26 mouse cellular contexts compared by ENCODE assay signal in genomic region chr6:94152881-94153280, GRCm38 (mm10).
DNase-seq lines count a peak whose midpoint lies in the region; ATAC-seq lines count a peak whose summit lies in the region.
"Had no signal": no experiment of that assay in that cellular context is flagged by ENCODE, and none has a peak within 500 bp of the region (broad histone marks: within the 10 kb centered on the region; RNA-seq: fewer than 3 reads in every experiment).

No protein-coding gene starts in this region.

- ATAC-seq in midbrain, embryonic 16.5 days: no peak
- ATAC-seq: activated CD4-positive, CD25-positive, alpha-beta regulatory T cell, adult 4 months; CD4-positive, CD25-positive, alpha-beta regulatory T cell, adult 4 months; forebrain, embryonic 13.5 days; forebrain, embryonic 15.5 days; forebrain, postnatal 0 days; Patski had no signal

- no peaks in the 10 kb centered on the region for H3K9me3 ChIP-seq in heart, embryonic 10.5 days
- H3K9me3 ChIP-seq in midbrain, embryonic 16.5 days (replicated peaks; ENCODE audit: control insufficient read depth, low read length, poor library complexity, severe bottlenecking): no peaks in the 10 kb centered on the region
- H3K9me3 ChIP-seq: embryonic facial prominence, embryonic 10.5 days; embryonic facial prominence, embryonic 12.5 days; forebrain, embryonic 13.5 days; forebrain, embryonic 15.5 days had no signal

- H3K4me1 ChIP-seq in heart, embryonic 10.5 days: peaks cover 67% of the 10 kb centered on the region
- H3K4me1 ChIP-seq in midbrain, embryonic 16.5 days (ENCODE audit: control insufficient read depth, insufficient read depth, low read length): no peaks in the 10 kb centered on the region

- H3K9ac ChIP-seq in midbrain, embryonic 16.5 days (ENCODE audit: low read depth, low read length): no peak overlapping the region
- H3K9ac ChIP-seq: embryonic facial prominence, embryonic 12.5 days; forebrain, embryonic 13.5 days; forebrain, embryonic 15.5 days; forebrain, postnatal 0 days had no signal

- intact Hi-C loops in heart, postnatal 14 days (cut with DNase I): no loop called here

- H3K4me2 ChIP-seq in midbrain, embryonic 16.5 days (ENCODE audit: low read length): no peak overlapping the region
- H3K4me2 ChIP-seq: embryonic facial prominence, embryonic 12.5 days; forebrain, embryonic 13.5 days; forebrain, embryonic 15.5 days had no signal

- H3K4me3 ChIP-seq in heart, embryonic 10.5 days: no peak overlapping the region
- no peak overlapping the region for H3K4me3 ChIP-seq in midbrain, embryonic 16.5 days (ENCODE audit: low read depth, low read length)
- H3K4me3 ChIP-seq: embryonic facial prominence, embryonic 10.5 days; embryonic facial prominence, embryonic 12.5 days; forebrain, embryonic 13.5 days; forebrain, embryonic 15.5 days had no signal

- peak overlapping the region; percentile 30; the same call in 1 of the 2 replicates for H3K27ac ChIP-seq in heart, embryonic 10.5 days
- no peak overlapping the region for H3K27ac ChIP-seq in midbrain, embryonic 16.5 days (ENCODE audit: low read length)
- H3K27ac ChIP-seq: embryonic facial prominence, embryonic 10.5 days; embryonic facial prominence, embryonic 12.5 days; forebrain, embryonic 13.5 days; forebrain, embryonic 15.5 days had no signal

- no peaks in the 10 kb centered on the region for H3K36me3 ChIP-seq in heart, embryonic 10.5 days
- H3K36me3 ChIP-seq in midbrain, embryonic 16.5 days (ENCODE audit: control insufficient read depth, insufficient read depth, low read length): no peaks in the 10 kb centered on the region
- H3K36me3 ChIP-seq: embryonic facial prominence, embryonic 10.5 days; embryonic facial prominence, embryonic 12.5 days; forebrain, embryonic 15.5 days; G1E had no signal

- peak; percentile 37 for DNase-seq in adrenal gland, postnatal 10 days
- no peak for DNase-seq in adrenal gland, adult 18-20 months (ENCODE audit: low spot score in 2 of 2)
- DNase-seq in heart, embryonic 10.5 days (ENCODE audit: low spot score): no peak
- no peak for DNase-seq in heart, postnatal 14 days
- peak; percentile 45 for DNase-seq in MN1 (ENCODE audit: low spot score)
- DNase-seq in adipocyte (ENCODE audit: low spot score): peak; percentile 52
- DNase-seq in thymus, adult 18-20 months: no peak
- DNase-seq: adrenal gland, adult 8-10 months; adrenal gland, postnatal 36 days; B cell, adult 2 months; cerebellum, adult 11 months; cerebellum, adult 18-20 months; cerebellum, adult 8-10 months; cerebellum, adult 9-11 months; cerebellum, postnatal 25 days; forebrain, postnatal 0 days had no signal

- no peaks in the 10 kb centered on the region for H3K27me3 ChIP-seq in heart, embryonic 10.5 days (ENCODE audit: insufficient read depth, poor library complexity, severe bottlenecking)
- H3K27me3 ChIP-seq in midbrain, embryonic 16.5 days (ENCODE audit: control insufficient read depth, insufficient read depth, low read depth, low read length): no peaks in the 10 kb centered on the region
- H3K27me3 ChIP-seq: CH12.LX; embryonic facial prominence, embryonic 12.5 days; forebrain, embryonic 13.5 days; forebrain, embryonic 15.5 days; Patski had no signal

- WGBS in heart, embryonic 10.5 days: 79% methylated on average over 9 of the region's 9 CpGs
- 87% methylated on average over 9 of the region's 9 CpGs for WGBS in midbrain, embryonic 16.5 days

Comparison
In these comparisons a context has a peak if more than half of its experiments do, and no peak if none do; other contexts are left out.
1. DNase-seq: peak in adrenal gland, postnatal 10 days (single experiment), MN1 (single experiment) and adipocyte (single experiment); none in adrenal gland, adult 18-20 months (0 of 2), heart, embryonic 10.5 days (single experiment), heart, postnatal 14 days (0 of 2) and thymus, adult 18-20 months (0 of 2).